Mouse (Mus musculus) stomach, embryonic 14.5 days (tissue): ENCODE results near the gene Slc25a51. TPM values are rescaled to one million over a fixed set of nuclear protein-coding genes. Genes with fewer than 3 reads are reported as not detected.
A peak's percentile ranks its signal among the peaks of the same experiment; 100 is the strongest.

Experiments
- ATAC-seq: fragments of 200-750 bp; cut with Nextera tagmentation; 2 replicates; pipeline ENCODE4 v1.8.0; 2017; ENCODE audit warnings: low read depth, moderate TSS enrichment; ENCODE audit not compliant: insufficient number of reproducible peaks, insufficient read depth, low FRiP score
- H3K27ac ChIP-seq: fragments of 300-500 bp; sonication (generic); 2 replicates; pipeline ENCODE4 v1.5.1; 2014; ENCODE audit warnings: mild to moderate bottlenecking, low read length, moderate library complexity, mixed read lengths
- H3K27me3 ChIP-seq: fragments of 300-500 bp; sonication (generic); 2 replicates; pipeline ENCODE4 v1.6.1; 2014; ENCODE audit warnings: low read length, control low read depth, mixed read lengths; ENCODE audit not compliant: control insufficient read depth, insufficient read depth
- H3K36me3 ChIP-seq: fragments of 300-500 bp; sonication (generic); 2 replicates; pipeline ENCODE4 v1.6.1; 2014; ENCODE audit warnings: mild to moderate bottlenecking, control low read depth, low read length, moderate library complexity, mixed read lengths; ENCODE audit not compliant: control insufficient read depth, insufficient read depth
- H3K4me1 ChIP-seq: fragments of 300-500 bp; sonication (generic); 2 replicates; pipeline ENCODE4 v1.6.1; 2014; ENCODE audit warnings: low read length, control low read depth, mixed read lengths; ENCODE audit not compliant: control insufficient read depth, insufficient read depth
- H3K4me2 ChIP-seq: fragments of 300-500 bp; sonication (generic); replicated peaks from 2 replicates; pipeline ENCODE4 v1.6.1; 2014; ENCODE audit warnings: low read depth, low read length, control low read depth
- H3K4me3 ChIP-seq: fragments of 300-500 bp; sonication (generic); 2 replicates; pipeline ENCODE4 v1.5.1; 2014; ENCODE audit warnings: low read depth, low read length, control low read depth
- H3K9ac ChIP-seq: fragments of 300-500 bp; sonication (generic); replicated peaks from 2 replicates; pipeline ENCODE4 v1.6.1; 2014; ENCODE audit warnings: low read depth, mild to moderate bottlenecking, control low read depth, low read length, moderate library complexity, mixed read lengths
- H3K9me3 ChIP-seq: fragments of 300-500 bp; sonication (generic); 2 replicates; pipeline ENCODE4 v1.6.1; 2016; ENCODE audit warnings: low read depth, low read length, control low read depth; ENCODE audit not compliant: control insufficient read depth
- WGBS: fragments of 180-500 bp; shearing (Covaris S2); extraction: QIAGEN DNeasy Blood & Tissue Kit; methylation state at CpG from one replicate; pipeline ENCODE4 v1.1.7; 2014; 5-methylcytosine and 5-hydroxymethylcytosine counted together
- polyA plus RNA-seq: library from polyadenylated mRNA; unstranded; fragments of >200 nt; fragmentation: Nextera tagmentation; extraction: Ambion mirVana; gene quantifications from 2 replicates; pipeline ENCODE4 v1.2.1, GENCODE M21; 2014

Slc25a51 gene
- polyA plus RNA-seq, 1 experiment from 2014 or later, result 63.4 TPM

DNA sequence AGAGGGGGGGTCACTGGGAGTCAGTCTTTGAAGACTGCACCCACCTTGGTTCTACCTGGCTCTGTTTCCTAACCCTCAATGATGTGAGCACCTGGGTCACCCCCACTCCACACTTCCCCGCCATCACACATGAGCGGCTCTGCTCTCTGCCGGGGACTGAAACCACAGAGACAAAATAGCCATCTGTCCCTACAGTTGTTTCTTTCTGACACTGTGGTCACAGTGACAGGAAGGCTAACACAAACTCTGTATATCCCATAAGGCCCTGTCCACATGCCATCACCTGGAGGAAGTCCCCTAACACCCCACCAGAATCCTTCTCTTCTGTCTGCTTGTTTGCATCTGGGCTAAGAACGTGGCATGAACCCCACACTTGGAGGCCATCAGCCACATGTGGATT lies 26.1 kb upstream of the Slc25a51 start:
- ATAC-seq, result no peak
- Histone ChIP-seq H3K9me3 (no peaks in the 10 kb centered on the region), H3K9ac (no peak overlapping the region), H3K36me3 (no peaks in the 10 kb centered on the region; the same call in 1 of the 2 replicates), H3K27ac (peak overlapping the region; percentile 48; the same call in 1 of the 2 replicates), H3K4me2 (no peak overlapping the region), H3K27me3 (no peaks in the 10 kb centered on the region), H3K4me3 (no peak overlapping the region), H3K4me1 (peaks cover 38% of the 10 kb centered on the region)
- 78% methylated on average over 4 of the region's 4 CpGs for WGBS

DNA sequence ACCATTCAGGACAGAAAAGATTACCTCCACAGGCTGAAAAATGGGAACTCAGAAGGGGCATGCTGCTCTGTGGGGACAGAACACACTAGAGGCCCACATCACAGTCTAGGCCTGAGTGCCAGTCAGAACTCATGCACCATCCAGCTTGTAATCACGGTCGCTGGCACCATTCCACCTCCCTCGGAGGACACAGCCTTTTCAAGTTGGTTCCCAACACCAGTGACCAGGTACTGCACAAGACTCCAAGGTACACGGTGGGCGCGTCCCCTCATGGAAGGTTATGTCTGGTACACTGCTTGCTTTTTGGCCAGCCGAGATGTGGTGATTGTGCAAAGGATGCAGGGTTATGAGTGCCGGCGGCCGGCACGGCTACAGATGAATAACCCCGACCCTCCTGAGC lies 25.5 kb upstream of the Slc25a51 start:
- H3K9ac ChIP-seq, result no peak overlapping the region
- no peak for ATAC-seq
- H3K27me3 ChIP-seq, result no peaks in the 10 kb centered on the region
- H3K9me3 ChIP-seq, result no peaks in the 10 kb centered on the region
- no peak overlapping the region for H3K27ac ChIP-seq
- H3K4me1 ChIP-seq, result peaks cover 32% of the 10 kb centered on the region
- H3K4me3 ChIP-seq, result no peak overlapping the region
- H3K36me3 ChIP-seq, result no peaks in the 10 kb centered on the region
- WGBS, result 90% methylated on average over 12 of the region's 12 CpGs
- H3K4me2 ChIP-seq, result no peak overlapping the region

DNA sequence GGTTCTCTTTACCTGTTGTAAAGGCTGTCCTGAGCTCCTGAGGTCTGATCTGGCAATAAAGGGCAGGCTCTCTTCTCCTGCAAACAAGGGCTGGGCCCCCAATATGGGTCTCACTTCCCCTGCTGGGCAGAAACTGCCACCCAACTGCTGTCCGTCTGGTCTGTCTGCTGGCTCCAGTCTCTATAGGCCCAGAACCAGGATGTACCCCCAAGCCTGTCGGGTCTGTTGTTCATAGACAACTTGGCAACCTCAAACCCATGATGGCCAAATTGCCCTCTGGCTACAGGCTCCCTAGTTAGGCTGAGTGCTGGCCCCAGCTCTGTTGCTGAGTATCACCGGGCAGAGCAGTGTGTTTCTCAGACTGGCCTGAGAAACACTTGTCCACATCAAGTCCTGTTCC lies 23.2 kb upstream of the Slc25a51 start:
- peaks cover 22% of the 10 kb centered on the region for H3K4me1 ChIP-seq
- no peaks in the 10 kb centered on the region for H3K27me3 ChIP-seq
- no peaks in the 10 kb centered on the region for H3K36me3 ChIP-seq
- 86% methylated on average over 3 of the region's 3 CpGs for WGBS
- H3K4me3 ChIP-seq, result no peak overlapping the region
- H3K27ac ChIP-seq, result no peak overlapping the region
- H3K4me2 ChIP-seq, result no peak overlapping the region
- no peak for ATAC-seq
- no peak overlapping the region for H3K9ac ChIP-seq
- H3K9me3 ChIP-seq, result no peaks in the 10 kb centered on the region

DNA sequence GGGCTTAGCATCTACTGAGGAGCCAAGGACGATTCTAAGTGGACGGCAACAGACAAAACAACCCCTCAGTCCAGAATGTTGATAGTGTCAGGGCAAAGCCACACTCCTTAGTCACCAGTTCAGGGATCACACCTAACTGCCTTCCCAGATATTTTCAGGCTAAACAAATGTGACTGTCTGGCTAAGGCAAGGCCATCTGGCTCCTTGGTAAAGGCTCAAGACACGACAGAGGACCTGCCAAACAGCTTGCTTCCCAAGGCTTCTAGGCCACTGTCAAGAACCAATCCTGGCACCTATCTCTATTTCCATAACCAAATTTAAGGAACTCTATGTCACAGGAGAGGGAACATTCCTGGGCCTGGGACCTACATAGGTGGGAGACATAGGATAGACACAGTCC lies 22.8 kb upstream of the Slc25a51 start:
- WGBS, result 87% methylated on average over 3 of the region's 3 CpGs
- Histone ChIP-seq H3K27ac (no peak overlapping the region), H3K4me1 (peaks cover 17% of the 10 kb centered on the region), H3K4me3 (no peak overlapping the region), H3K4me2 (no peak overlapping the region), H3K9me3 (no peaks in the 10 kb centered on the region), H3K27me3 (no peaks in the 10 kb centered on the region), H3K9ac (no peak overlapping the region), H3K36me3 (no peaks in the 10 kb centered on the region)
- no peak for ATAC-seq

DNA sequence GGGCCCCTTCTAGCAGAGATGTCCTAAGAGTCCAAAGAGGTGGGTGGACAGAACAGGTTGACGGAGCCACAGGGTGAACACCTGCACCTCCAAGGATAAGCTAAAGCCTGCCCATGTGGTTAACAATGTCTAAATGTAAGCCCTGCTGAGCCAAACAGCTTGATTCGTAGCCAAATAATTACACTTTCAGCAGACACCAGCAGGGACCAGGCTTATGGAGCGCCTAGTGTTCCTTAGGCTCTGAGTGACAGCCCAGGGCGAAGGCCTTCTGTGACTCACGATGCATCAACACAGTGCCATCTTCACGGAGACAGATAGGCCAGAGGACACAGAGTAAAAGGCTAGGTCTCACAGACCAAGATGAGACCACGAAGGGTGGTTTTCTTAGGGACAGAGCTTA lies 20.9 kb upstream of the Slc25a51 start:
- H3K9ac ChIP-seq, result no peak overlapping the region
- H3K4me1 ChIP-seq, result no peaks in the 10 kb centered on the region
- WGBS, result 84% methylated on average over 7 of the region's 7 CpGs
- H3K36me3 ChIP-seq, result no peaks in the 10 kb centered on the region
- no peak overlapping the region for H3K27ac ChIP-seq
- no peak overlapping the region for H3K4me2 ChIP-seq
- no peaks in the 10 kb centered on the region for H3K27me3 ChIP-seq
- no peak for ATAC-seq
- no peaks in the 10 kb centered on the region for H3K9me3 ChIP-seq
- no peak overlapping the region for H3K4me3 ChIP-seq

DNA sequence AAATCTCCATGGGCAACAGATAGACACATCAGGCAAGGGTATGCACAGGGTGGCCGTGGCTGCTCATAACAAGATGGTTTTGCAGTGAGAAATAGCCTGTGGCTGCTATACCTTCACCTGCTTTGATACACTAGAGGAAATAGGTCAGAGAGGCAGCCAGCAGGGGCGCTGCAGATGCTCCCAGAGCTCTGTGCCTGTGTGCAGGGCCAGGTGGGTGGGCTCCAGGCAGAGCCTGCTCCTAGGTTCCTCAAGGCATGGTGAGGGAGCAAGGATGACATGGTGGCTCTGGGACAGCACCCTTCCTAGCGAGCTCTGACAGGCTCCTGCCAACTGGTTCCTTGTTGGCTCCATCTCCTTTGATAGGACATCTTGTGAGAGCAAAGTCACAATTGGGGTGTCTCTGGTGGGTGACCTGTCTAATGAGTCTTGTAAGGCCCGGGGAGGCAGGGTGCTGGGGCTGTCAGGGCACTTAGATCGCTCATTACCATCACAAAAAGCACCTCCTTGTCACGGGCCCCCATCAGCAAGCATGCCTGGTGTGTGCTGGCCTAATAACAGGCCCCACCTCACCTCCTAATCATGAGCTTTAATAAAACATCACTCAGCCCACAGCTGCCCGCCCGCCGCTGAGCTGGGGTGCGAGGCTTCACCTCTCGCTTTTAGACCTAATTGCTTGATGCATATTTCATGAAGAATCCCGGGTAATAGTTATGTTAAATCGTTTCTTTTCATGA lies 18.3 kb upstream of the Slc25a51 start:
- 73% methylated on average over 13 of the region's 13 CpGs for WGBS
- H3K4me1 ChIP-seq, result peaks cover 7% of the 10 kb centered on the region; the same call in 1 of the 2 replicates
- no peak overlapping the region for H3K4me3 ChIP-seq
- no peak for ATAC-seq
- no peaks in the 10 kb centered on the region for H3K9me3 ChIP-seq
- H3K27ac ChIP-seq, result no peak overlapping the region
- no peak overlapping the region for H3K4me2 ChIP-seq
- no peaks in the 10 kb centered on the region for H3K36me3 ChIP-seq
- no peak overlapping the region for H3K9ac ChIP-seq
- H3K27me3 ChIP-seq, result no peaks in the 10 kb centered on the region

DNA sequence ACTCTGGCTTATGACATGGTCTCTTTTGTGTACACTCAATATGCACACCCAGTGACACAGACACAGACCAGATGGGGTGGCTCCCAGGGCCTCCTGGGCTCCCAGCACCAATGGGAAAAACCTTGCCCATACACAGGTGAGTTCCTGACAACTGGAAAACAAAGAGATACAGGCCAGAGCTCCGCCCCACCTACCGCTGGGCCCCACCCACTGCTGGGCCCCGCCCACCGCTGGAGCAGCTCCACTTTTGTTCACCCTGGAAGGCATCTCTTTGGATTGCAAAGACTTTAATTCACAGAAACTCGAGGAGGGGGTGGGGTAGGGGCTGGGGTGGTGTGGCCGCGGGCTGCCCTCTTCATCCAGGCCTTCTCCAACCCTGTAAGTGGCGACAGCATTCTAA lies 14.8 kb upstream of the Slc25a51 start:
- H3K9ac ChIP-seq, result no peak overlapping the region
- no peaks in the 10 kb centered on the region for H3K36me3 ChIP-seq
- no peaks in the 10 kb centered on the region for H3K9me3 ChIP-seq
- peak overlapping the region; percentile 68 for H3K27ac ChIP-seq
- WGBS, result 31% methylated on average over 8 of the region's 8 CpGs
- H3K4me2 ChIP-seq, result no peak overlapping the region
- H3K4me3 ChIP-seq, result no peak overlapping the region
- peaks cover 10% of the 10 kb centered on the region; the same call in 1 of the 2 replicates for H3K4me1 ChIP-seq
- peak; percentile 16; the same call in 1 of the 2 replicates for ATAC-seq
- H3K27me3 ChIP-seq, result no peaks in the 10 kb centered on the region

DNA sequence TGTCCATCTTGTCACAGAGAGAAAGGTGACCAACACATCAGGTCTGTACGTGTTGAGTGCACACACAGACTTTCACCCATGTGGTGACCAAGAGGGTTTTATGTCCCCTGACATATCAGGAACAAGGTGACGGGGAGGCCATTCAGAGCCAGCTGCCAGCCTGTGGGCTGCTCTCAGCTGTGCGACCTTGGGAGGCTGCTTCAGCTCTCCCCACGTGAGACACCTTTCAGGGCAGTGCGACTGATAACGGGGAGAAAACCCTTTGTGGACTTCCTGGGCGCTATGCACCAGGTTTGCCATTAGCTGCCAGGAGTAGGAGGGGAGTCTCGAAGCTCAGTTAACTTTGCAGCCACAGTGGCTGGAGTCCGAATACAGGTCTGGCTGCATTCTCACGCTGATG lies 14.1 kb upstream of the Slc25a51 start:
- Histone ChIP-seq H3K27me3 (no peaks in the 10 kb centered on the region), H3K9me3 (no peaks in the 10 kb centered on the region), H3K4me3 (no peak overlapping the region), H3K4me2 (no peak overlapping the region), H3K27ac (no peak overlapping the region; the same call in 1 of the 2 replicates), H3K36me3 (no peaks in the 10 kb centered on the region), H3K9ac (no peak overlapping the region), H3K4me1 (peaks cover 10% of the 10 kb centered on the region; the same call in 1 of the 2 replicates)
- WGBS, result 77% methylated on average over 10 of the region's 10 CpGs
- ATAC-seq, result no peak
